Mouse (Mus musculus): Measurements from ENCODE around the gene Acsm5.
"Not testable (repeated sequence)": the region's sequence is repeated elsewhere in the genome, so short reads cannot be mapped to it uniquely, and the experiment has no call there.

Acsm5 gene

GRCm38 (mm10) chr7:119545572-119545971, 26.3 kb downstream of the Acsm5 start:
- DNase-seq (ENCODE audit: extremely low spot score, low spot score) = no peak

- DNase-seq (ENCODE audit: extremely low spot score, low spot score) = no peak
Measured at GRCm38 (mm10) chr7:119550471-119551222, 31.4 kb downstream of the Acsm5 start.

GRCm38 (mm10) chr7:119554040-119554439, 34.8 kb downstream of the Acsm5 start, which contains the start of gene Acsm2:
Gene Acsm2 (plus strand): TSS chr7:119554340.
- DNase-seq (ENCODE audit: extremely low spot score, low spot score) = no peak

GRCm38 (mm10) chr7:119559789-119560451, 40.7 kb downstream of the Acsm5 start:
- DNase-seq (ENCODE audit: extremely low spot score, low spot score) = no peak

GRCm38 (mm10) chr7:119560452-119560835, 41.2 kb downstream of the Acsm5 start:
- no peak for DNase-seq (ENCODE audit: extremely low spot score, low spot score)

- DNase-seq (ENCODE audit: extremely low spot score, low spot score) = no peak
Measured at GRCm38 (mm10) chr7:119561441-119561840, 42.2 kb downstream of the Acsm5 start.

- not testable (repeated sequence) for DNase-seq (ENCODE audit: extremely low spot score, low spot score)
Measured at GRCm38 (mm10) chr7:119562476-119562875, 43.2 kb downstream of the Acsm5 start.

GRCm38 (mm10) chr7:119594530-119595107, 75.4 kb downstream of the Acsm5 start:
- DNase-seq (ENCODE audit: extremely low spot score, low spot score) = no peak
